Mouse (Mus musculus) C2C12 (cell line): ENCODE results near the gene Pgc. TPM values are rescaled to one million over a fixed set of nuclear protein-coding genes. Genes with fewer than 3 reads are reported as not detected.

Source experiments
- H3K27me3 ChIP-seq: one replicate; pipeline ENCODE4 v1.6.1; 2011; ENCODE audit not compliant: control insufficient read depth, insufficient read depth, insufficient read length
- H3K36me3 ChIP-seq: one replicate; pipeline ENCODE4 v1.6.1; 2011; ENCODE audit not compliant: control insufficient read depth, insufficient read depth
- H3K4me3 ChIP-seq: one replicate; pipeline ENCODE4 v1.5.1; 2011; ENCODE audit warnings: mild to moderate bottlenecking, control low read depth; ENCODE audit not compliant: poor library complexity, insufficient read depth, severe bottlenecking
- H3K79me2 ChIP-seq: one replicate; pipeline ENCODE4 v1.6.1; 2011; ENCODE audit not compliant: control insufficient read depth, insufficient read depth
- H3K79me3 ChIP-seq: one replicate; pipeline ENCODE4 v1.6.1; 2011; ENCODE audit warnings: low read depth, control low read depth
- H3ac ChIP-seq: one replicate; pipeline ENCODE3; 2011; ENCODE audit warnings: low read depth; ENCODE audit not compliant: control insufficient read depth, insufficient read length
- CEBPB ChIP-seq: IDR thresholded peaks from one replicate; pipeline ENCODE4 v1.6.1; 2011; ENCODE audit warnings: low read depth, mild to moderate bottlenecking, control low read depth, moderate library complexity
- CTCF ChIP-seq: IDR thresholded peaks from one replicate; pipeline ENCODE4 v1.5.1; 2011; ENCODE audit not compliant: control insufficient read depth, insufficient read depth, insufficient read length
- FOSL1 ChIP-seq: IDR thresholded peaks from one replicate; pipeline ENCODE4 v1.8.0; 2011; ENCODE audit warnings: mild to moderate bottlenecking, low read length; ENCODE audit not compliant: poor library complexity, insufficient read depth, severe bottlenecking
- MAX ChIP-seq: IDR thresholded peaks from one replicate; pipeline ENCODE4 v1.6.1; 2011; ENCODE audit warnings: mild to moderate bottlenecking, control low read depth
- MYOD1 ChIP-seq: IDR thresholded peaks from one replicate; pipeline ENCODE4 v1.6.1; 2011; ENCODE audit warnings: low read depth; ENCODE audit not compliant: control insufficient read depth, insufficient read length
- MYOG ChIP-seq: IDR thresholded peaks from one replicate; pipeline ENCODE4 v1.6.1; 2011; ENCODE audit not compliant: control insufficient read depth, insufficient read length; ENCODE audit errors: extremely low read depth
- USF1 ChIP-seq: IDR thresholded peaks from one replicate; pipeline ENCODE4 v1.6.1; 2011; ENCODE audit warnings: low read depth, mild to moderate bottlenecking, control low read depth, moderate library complexity
- polyA plus RNA-seq: library from polyadenylated mRNA; unstranded; fragments of >200 nt; fragmentation: generic; extraction: Trizol; gene quantifications from one replicate; pipeline ENCODE4 v1.2.1, GENCODE M21; 2012; ENCODE audit warnings: missing spikeins

Pgc gene
- polyA plus RNA-seq, 1 experiment: not detected

DNA sequence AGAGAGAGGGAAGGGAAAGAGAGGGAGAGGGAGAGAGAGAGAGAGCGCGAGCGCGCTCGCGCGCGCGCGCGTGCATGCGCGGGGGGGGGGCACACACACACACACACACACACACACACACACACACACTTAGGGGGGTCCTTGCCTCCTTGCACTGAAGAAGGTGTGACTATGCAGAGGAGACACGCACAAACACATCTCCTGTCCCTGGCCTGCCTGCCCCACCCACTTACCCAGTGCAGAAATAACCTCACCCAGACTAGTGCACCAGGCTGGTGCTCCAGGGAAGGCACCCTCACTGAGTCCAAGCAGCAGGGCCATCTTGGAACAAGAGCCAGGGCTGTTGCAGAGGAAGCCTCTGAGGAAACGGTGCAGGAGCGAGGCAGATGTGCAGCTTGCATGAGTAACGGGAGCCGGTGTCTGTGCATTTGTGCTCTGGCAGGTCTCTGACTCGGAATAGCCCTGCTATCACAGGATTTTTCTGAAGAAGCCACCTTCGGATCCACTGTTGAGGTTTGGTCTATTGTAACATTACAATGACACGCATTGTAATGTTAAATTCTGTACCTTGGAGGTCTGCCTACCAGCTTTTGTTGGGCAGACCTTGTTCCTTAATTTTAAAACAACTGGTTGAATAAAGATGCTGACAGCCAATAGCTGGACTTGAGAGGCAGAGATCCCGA, 13.6 kb upstream of the Pgc start:
- no peak overlapping the region for H3ac ChIP-seq
- H3K79me2 ChIP-seq: no peaks in the 10 kb centered on the region
- no peak for TF ChIP-seq MAX
- TF ChIP-seq CTCF: no peak
- no peak for TF ChIP-seq MYOD1
- no peak for TF ChIP-seq MYOG
- no peak for TF ChIP-seq CEBPB
- no peak for TF ChIP-seq FOSL1
- no peak for TF ChIP-seq USF1
- no peaks in the 10 kb centered on the region for H3K36me3 ChIP-seq
- H3K27me3 ChIP-seq: peaks cover 48% of the 10 kb centered on the region
- H3K79me3 ChIP-seq: no peaks in the 10 kb centered on the region
- H3K4me3 ChIP-seq: no peak overlapping the region

DNA sequence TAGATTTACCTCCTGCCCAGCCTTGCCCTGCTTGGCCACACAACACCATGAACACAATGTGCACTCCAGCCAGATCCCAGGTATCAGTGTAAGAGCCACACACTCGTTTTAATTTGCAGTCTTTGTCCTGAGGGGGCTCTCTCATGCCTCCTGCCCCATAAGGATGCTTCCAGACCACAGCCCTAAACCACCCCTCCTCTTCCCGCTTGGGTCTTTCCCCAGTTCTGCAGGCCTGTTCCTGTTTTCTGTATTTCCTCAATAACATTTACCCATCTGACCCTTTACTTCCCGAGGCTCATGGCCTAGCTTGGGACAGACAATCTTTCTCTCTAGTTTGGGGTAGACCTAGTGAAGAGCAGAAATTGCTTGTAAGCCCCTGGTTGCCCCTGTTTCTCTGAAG, 11.6 kb upstream of the Pgc start:
- H3K79me2 ChIP-seq: no peaks in the 10 kb centered on the region
- H3K27me3 ChIP-seq: peaks cover 40% of the 10 kb centered on the region
- no peak overlapping the region for H3ac ChIP-seq
- no peaks in the 10 kb centered on the region for H3K36me3 ChIP-seq
- no peak overlapping the region for H3K4me3 ChIP-seq
- H3K79me3 ChIP-seq: no peaks in the 10 kb centered on the region
- TF ChIP-seq FOSL1: no peak
- TF ChIP-seq CEBPB: no peak
- no peak for TF ChIP-seq CTCF
- no peak for TF ChIP-seq MYOG
- no peak for TF ChIP-seq MYOD1
- no peak for TF ChIP-seq MAX
- TF ChIP-seq USF1: no peak

DNA sequence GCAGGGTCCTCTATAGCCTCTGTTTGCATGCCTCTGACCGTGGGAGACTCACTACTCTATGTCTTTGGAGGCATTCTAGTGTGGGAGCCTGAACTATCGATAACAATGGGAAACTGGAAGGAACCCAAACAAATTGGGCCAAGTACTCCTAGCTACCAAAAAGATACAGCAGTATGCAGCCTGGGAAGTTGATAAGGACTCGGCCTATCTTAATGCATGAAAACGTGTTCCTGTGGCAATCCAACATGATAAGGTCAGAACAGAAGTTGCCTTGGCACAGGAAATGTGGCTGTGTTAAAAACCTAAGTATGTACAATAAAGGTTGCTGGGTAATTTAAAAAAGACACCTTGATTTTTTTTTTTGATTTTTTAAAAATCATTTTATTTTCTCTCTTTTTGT, 5.5 kb upstream of the Pgc start:
- H3K79me2 ChIP-seq: no peaks in the 10 kb centered on the region
- no peak overlapping the region for H3ac ChIP-seq
- H3K4me3 ChIP-seq: no peak overlapping the region
- TF ChIP-seq MYOG (no peak), USF1 (no peak)
- H3K36me3 ChIP-seq: no peaks in the 10 kb centered on the region
- H3K79me3 ChIP-seq: no peaks in the 10 kb centered on the region
- peaks cover 25% of the 10 kb centered on the region for H3K27me3 ChIP-seq

DNA sequence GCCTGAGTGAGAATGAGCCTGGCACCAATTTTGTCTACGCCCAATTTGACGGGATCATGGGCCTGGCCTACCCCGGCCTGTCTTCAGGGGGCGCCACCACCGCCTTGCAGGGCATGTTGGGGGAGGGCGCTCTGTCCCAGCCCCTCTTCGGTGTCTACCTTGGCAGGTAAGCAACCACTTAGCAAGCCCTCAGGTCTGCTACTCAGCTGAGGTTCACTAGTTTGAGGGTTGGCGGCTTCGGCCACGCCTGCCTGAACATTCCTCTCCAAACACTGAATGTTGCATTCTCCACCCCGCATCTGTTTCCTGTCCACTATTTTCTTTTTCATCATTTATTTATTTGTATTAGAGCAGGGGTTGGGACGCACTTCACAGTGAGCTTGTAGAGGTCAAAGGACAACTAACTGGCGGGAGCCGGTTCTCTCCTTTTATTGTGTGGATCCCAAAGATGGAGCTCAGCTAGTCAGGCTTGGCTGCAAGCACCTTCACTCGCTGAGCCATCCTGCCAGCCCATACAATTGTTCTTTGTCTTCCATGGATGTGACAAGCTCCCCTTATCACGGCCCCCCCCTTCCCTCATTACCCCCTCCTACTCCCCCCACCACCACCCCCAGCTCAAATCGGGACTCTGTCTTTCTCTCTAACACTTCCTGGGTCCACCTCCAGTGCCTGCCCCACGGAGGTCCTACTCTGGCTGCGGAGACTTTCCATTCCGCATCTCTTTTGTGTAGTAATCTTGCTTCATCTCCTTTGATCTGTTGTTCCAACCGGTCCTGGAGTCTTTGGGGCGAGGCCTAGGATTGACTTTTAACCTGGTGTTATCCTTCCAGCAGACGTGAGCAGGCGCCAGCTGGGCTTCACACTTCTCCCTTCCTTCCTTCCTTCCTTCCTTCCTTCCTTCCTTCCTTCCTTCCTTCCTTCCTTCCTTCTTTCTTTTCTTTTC, 4.3 kb downstream of the Pgc start:
- Histone ChIP-seq H3K36me3 (no peaks in the 10 kb centered on the region), H3K79me3 (no peaks in the 10 kb centered on the region), H3K27me3 (peaks cover 51% of the 10 kb centered on the region), H3K4me3 (no peak overlapping the region), H3K79me2 (no peaks in the 10 kb centered on the region), H3ac (no peak overlapping the region)
- TF ChIP-seq MYOD1 (no peak), FOSL1 (no peak), CEBPB (no peak), USF1 (no peak), MYOG (no peak), CTCF (no peak), MAX (no peak)

DNA sequence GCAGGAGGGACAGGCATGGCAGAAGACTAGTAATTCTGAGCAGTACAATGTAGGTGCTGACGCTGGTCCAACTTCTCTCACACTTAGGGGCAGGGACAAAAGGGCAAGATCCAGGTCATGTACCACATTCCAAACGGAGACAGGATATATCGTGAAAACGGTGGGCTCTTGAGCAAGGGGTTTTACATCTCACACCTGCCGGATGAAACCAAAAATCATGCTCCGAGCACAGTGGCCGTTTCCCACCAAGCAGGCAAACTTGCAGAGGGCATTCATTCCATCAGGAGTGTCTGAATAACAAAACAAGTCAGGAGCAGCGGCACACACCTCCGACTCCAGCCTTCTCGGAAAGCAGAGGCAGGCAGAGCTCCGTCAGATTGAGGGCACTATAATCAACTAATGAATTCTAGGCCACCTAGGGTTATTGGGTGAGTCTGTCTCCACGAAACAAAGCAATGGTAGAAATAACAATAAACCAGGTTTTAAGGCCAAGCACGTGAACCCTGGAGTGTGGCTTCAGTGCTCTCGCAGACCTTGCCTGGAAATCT, 9.0 kb downstream of the Pgc start:
- Histone ChIP-seq H3K79me2 (no peaks in the 10 kb centered on the region), H3K79me3 (no peaks in the 10 kb centered on the region), H3K27me3 (peaks cover 16% of the 10 kb centered on the region), H3ac (no peak overlapping the region), H3K4me3 (no peak overlapping the region), H3K36me3 (no peaks in the 10 kb centered on the region)
- TF ChIP-seq MYOD1 (no peak), FOSL1 (no peak), USF1 (no peak), MAX (no peak), CTCF (no peak), MYOG (no peak), CEBPB (no peak)
